Mouse (Mus musculus): ENCODE measurements at regions not wholly inside any gene's neighbourhood (a gene's known extent, or its start where the extent isn't known, plus 50 kb on each side); places are given as distances from the start of the nearest gene placed in this dataset.

DNA sequence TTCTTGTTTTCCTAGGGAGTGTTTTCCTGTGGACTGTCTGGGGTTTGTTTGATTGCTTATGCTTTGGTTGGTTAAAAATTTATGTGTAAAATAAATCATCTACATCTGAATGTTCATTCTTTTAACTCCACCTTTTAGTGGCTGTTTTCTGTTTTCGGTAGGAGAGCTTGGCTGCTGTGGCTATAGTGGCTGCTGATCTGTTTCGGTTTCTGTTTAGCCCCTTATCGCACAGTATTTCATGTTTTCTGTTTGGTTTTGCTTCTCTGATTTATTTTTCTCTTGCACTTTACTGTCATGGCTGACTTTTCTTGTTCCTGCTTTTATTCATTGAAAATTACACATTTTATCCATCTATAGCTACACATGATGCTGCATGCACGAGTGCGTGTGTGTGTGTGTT lies 206.0 kb upstream of the Hs6st1 start:
- Histone ChIP-seq H3K9ac (ENCODE audit: low read depth, low read length) (no peak overlapping the region), H3K4me2 (no peak overlapping the region), H3K27me3 (ENCODE audit: control insufficient read depth, insufficient read depth, low read length) (no peaks in the 10 kb centered on the region), H3K27ac (ENCODE audit: low read depth, low read length) (no peak overlapping the region), H3K36me3 (ENCODE audit: control insufficient read depth, insufficient read depth, low read length) (no peaks in the 10 kb centered on the region), H3K4me3 (ENCODE audit: low read depth, low read length) (no peak overlapping the region), H3K4me1 (ENCODE audit: control insufficient read depth, insufficient read depth, low read length) (no peaks in the 10 kb centered on the region), H3K9me3 (replicated peaks; ENCODE audit: control insufficient read depth, low read length) (no peaks in the 10 kb centered on the region)
- no peak for ATAC-seq (replicated peaks; ENCODE audit: insufficient number of reproducible peaks, low FRiP score, low TSS enrichment)
- WGBS (ENCODE audit: insufficient replicate concordance), result 88% methylated on average over 5 of the region's 5 CpGs

DNA sequence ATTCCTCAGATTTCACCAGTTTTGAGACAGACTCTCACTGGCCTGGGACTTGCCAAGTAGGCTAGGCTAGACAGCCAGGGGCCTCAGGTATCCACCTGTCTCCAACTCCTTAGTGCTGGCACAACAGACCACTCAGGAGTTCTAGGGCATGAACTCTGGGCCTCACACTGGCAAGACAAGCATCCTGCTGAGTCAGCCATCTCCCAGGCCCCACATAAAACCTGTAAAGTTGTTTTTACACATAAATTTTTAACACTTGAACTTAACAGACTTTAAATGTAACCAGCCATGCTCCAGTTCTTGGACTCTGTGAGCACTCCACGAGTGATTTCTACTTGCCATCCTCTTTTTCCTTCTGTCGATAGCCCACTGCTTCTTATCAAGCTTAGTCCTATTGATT lies 205.5 kb upstream of the Hs6st1 start:
- ATAC-seq (replicated peaks; ENCODE audit: insufficient number of reproducible peaks, low FRiP score, low TSS enrichment), result no peak
- Histone ChIP-seq H3K27me3 (ENCODE audit: control insufficient read depth, insufficient read depth, low read length) (no peaks in the 10 kb centered on the region), H3K9ac (ENCODE audit: low read depth, low read length) (no peak overlapping the region), H3K4me2 (no peak overlapping the region), H3K4me1 (ENCODE audit: control insufficient read depth, insufficient read depth, low read length) (no peaks in the 10 kb centered on the region), H3K36me3 (ENCODE audit: control insufficient read depth, insufficient read depth, low read length) (no peaks in the 10 kb centered on the region), H3K4me3 (ENCODE audit: low read depth, low read length) (no peak overlapping the region), H3K27ac (ENCODE audit: low read depth, low read length) (no peak overlapping the region), H3K9me3 (replicated peaks; ENCODE audit: control insufficient read depth, low read length) (no peaks in the 10 kb centered on the region)
- 56% methylated on average over 2 of the region's 2 CpGs for WGBS (ENCODE audit: insufficient replicate concordance)

DNA sequence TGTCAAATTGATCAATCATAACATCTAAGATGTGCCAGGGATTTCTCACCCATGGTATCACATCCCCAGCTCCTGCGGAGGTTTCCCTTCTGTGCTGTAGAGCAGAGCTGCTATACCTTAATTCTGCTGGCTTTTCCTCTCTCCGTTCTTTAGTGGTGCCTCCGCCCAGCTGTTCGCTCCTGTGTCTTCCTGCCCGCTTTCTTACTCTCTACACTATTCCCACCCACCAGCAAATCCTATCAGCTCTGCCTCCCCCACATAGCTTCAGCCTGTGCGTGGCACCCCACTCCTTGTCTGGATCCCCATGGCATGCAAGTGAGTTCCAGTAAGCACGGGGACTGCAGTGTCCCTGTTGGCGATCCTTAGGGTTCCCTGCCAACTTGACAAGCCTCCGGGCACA lies 204.0 kb upstream of the Hs6st1 start:
- Histone ChIP-seq H3K36me3 (ENCODE audit: control insufficient read depth, insufficient read depth, low read length) (no peaks in the 10 kb centered on the region), H3K4me1 (ENCODE audit: control insufficient read depth, insufficient read depth, low read length) (no peaks in the 10 kb centered on the region), H3K9me3 (replicated peaks; ENCODE audit: control insufficient read depth, low read length) (no peaks in the 10 kb centered on the region), H3K4me3 (ENCODE audit: low read depth, low read length) (no peak overlapping the region), H3K4me2 (no peak overlapping the region), H3K27ac (ENCODE audit: low read depth, low read length) (no peak overlapping the region), H3K27me3 (ENCODE audit: control insufficient read depth, insufficient read depth, low read length) (no peaks in the 10 kb centered on the region), H3K9ac (ENCODE audit: low read depth, low read length) (no peak overlapping the region)
- ATAC-seq (replicated peaks; ENCODE audit: insufficient number of reproducible peaks, low FRiP score, low TSS enrichment), result no peak
- 73% methylated on average over 9 of the region's 9 CpGs for WGBS (ENCODE audit: insufficient replicate concordance)

DNA sequence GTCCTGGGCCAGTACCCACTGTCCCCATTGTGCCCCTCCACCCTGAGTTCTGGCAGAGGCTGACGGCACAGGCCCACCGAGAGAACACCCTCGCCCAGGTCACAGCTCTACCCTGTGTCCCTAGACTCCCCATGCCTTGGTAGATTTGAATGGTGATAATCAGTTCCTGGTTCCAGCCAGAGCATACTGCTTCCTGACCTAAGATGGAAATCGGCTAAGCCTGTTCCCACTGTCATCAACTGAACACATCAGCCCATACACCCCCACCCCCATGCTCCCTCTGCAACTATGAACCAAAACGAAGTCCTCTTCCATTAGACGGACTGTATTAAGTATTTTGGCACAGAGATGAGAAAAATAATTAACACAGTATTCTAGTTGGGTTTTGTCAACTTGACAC lies 202.9 kb upstream of the Hs6st1 start:
- ATAC-seq (replicated peaks; ENCODE audit: insufficient number of reproducible peaks, low FRiP score, low TSS enrichment), result no peak
- no peak overlapping the region for H3K27ac ChIP-seq (ENCODE audit: low read depth, low read length)

DNA sequence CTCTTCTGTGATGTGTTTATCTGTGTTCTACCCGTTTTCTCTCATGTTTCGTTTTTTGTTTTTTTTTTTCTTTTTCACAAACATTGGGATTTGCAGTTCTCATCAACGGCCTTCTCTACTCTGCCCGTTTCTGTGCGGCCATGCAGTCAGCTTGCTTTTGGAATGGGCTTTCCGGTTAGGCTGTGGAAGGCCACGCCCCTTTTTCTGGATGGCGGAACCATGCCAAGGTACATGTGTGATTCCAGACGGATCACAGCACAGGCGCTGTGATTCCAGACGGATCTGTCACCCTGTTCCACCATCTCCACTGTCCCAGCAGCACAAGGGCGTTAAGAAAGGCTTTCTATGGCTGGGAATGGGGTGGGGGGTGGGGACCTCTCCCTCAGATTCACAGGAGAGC lies 201.6 kb upstream of the Hs6st1 start:
- H3K36me3 ChIP-seq (ENCODE audit: control insufficient read depth, insufficient read depth, low read length), result no peaks in the 10 kb centered on the region
- WGBS (ENCODE audit: insufficient replicate concordance), result 78% methylated on average over 12 of the region's 12 CpGs
- H3K9me3 ChIP-seq (replicated peaks; ENCODE audit: control insufficient read depth, low read length), result no peaks in the 10 kb centered on the region
- no peak overlapping the region for H3K9ac ChIP-seq (ENCODE audit: low read depth, low read length)
- no peak overlapping the region for H3K4me2 ChIP-seq
- no peak for ATAC-seq (replicated peaks; ENCODE audit: insufficient number of reproducible peaks, low FRiP score, low TSS enrichment)
- no peak overlapping the region for H3K4me3 ChIP-seq (ENCODE audit: low read depth, low read length)
- no peaks in the 10 kb centered on the region for H3K4me1 ChIP-seq (ENCODE audit: control insufficient read depth, insufficient read depth, low read length)
- H3K27ac ChIP-seq (ENCODE audit: low read depth, low read length), result no peak overlapping the region
- no peaks in the 10 kb centered on the region for H3K27me3 ChIP-seq (ENCODE audit: control insufficient read depth, insufficient read depth, low read length)

More for the DNA sequence above, 202.9 kb upstream of the Hs6st1 start:
- 81% methylated on average over 6 of the region's 6 CpGs for WGBS (ENCODE audit: insufficient replicate concordance)
- no peaks in the 10 kb centered on the region for H3K4me1 ChIP-seq (ENCODE audit: control insufficient read depth, insufficient read depth, low read length)
- H3K4me2 ChIP-seq, result no peak overlapping the region
- no peak overlapping the region for H3K9ac ChIP-seq (ENCODE audit: low read depth, low read length)
- no peak overlapping the region for H3K4me3 ChIP-seq (ENCODE audit: low read depth, low read length)
- no peaks in the 10 kb centered on the region for H3K36me3 ChIP-seq (ENCODE audit: control insufficient read depth, insufficient read depth, low read length)
- no peaks in the 10 kb centered on the region for H3K27me3 ChIP-seq (ENCODE audit: control insufficient read depth, insufficient read depth, low read length)
- H3K9me3 ChIP-seq (replicated peaks; ENCODE audit: control insufficient read depth, low read length), result no peaks in the 10 kb centered on the region

DNA sequence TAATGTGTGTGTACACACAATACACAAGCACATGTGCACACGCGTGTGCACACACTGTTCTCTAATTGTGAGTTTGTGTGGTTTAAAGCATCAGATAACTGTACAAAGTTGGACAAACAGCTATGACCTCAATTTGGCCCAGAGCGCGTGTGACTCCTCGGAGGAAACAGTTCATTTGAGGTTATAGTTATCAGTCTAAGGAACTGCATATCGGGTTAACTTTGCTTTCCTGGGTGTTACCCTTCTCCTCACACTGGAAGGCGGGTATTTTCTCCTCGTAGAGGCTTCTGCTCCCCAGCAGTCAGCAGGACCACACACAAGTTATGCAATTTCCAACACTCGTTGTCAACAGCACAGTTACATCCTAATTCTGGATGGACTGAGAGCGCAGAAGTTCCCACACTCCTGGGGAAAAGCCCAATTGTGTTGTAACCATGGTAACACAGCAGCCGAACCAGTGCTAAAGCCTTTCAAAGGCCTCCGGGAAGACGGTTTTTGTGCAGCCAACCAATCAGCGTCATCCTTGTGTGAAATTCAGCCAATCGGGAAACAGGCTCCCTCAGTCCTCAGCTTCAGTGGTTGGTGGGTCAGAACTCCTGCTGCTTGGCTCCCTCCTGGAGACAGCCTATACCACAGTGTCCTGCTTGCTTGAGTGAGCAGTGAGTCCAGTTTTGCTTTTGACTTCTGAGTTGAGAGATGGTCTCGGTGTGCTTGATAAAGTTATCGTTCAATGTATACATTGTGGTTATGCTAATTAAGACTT lies 198.6 kb upstream of the Hs6st1 start:
- no peak overlapping the region for H3K27ac ChIP-seq (ENCODE audit: low read depth, low read length)
- H3K9ac ChIP-seq (ENCODE audit: low read depth, low read length), result no peak overlapping the region
- no peak overlapping the region for H3K4me2 ChIP-seq
- no peaks in the 10 kb centered on the region for H3K36me3 ChIP-seq (ENCODE audit: control insufficient read depth, insufficient read depth, low read length)
- no peaks in the 10 kb centered on the region for H3K27me3 ChIP-seq (ENCODE audit: control insufficient read depth, insufficient read depth, low read length)
- no peaks in the 10 kb centered on the region for H3K9me3 ChIP-seq (replicated peaks; ENCODE audit: control insufficient read depth, low read length)
- no peak for ATAC-seq (replicated peaks; ENCODE audit: insufficient number of reproducible peaks, low FRiP score, low TSS enrichment)
- WGBS (ENCODE audit: insufficient replicate concordance), result 55% methylated on average over 17 of the region's 17 CpGs
- H3K4me3 ChIP-seq (ENCODE audit: low read depth, low read length), result no peak overlapping the region
- no peaks in the 10 kb centered on the region for H3K4me1 ChIP-seq (ENCODE audit: control insufficient read depth, insufficient read depth, low read length)

DNA sequence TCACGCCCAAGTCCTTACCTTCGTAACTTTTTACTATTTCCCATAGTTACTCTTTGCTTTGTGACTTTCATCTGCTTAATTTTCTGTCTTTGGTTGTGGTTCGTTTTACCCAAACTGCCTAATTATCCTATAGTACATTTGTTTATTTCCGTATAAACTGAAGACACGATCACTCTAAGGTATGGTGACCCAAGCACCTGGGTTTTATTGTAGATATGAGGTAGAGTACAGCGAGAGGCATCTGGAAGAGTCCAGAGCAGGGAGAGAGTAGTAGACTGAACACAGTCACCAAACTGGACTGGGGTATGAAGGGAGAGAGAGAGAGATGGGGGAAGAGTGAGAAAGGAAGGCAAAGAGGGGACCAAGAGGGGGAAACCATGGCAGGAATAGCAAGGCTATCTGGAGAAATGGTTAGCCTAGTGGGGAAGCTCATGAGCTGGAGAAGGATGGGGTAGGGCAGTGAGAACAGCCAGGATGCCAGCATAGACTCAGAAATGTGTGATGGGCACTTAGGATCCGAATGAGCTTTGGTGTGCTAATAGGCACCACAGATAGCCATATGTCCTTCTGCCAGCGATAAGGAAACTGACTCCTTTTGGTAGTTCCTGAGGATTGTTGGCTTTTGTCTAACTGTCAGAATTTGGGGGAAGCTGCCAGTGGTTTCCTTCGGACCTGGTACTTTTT lies 197.9 kb upstream of the Hs6st1 start:
- Histone ChIP-seq H3K36me3 (ENCODE audit: control insufficient read depth, insufficient read depth, low read length) (no peaks in the 10 kb centered on the region), H3K27ac (ENCODE audit: low read depth, low read length) (no peak overlapping the region; the same call in 1 of the 2 replicates), H3K4me1 (ENCODE audit: control insufficient read depth, insufficient read depth, low read length) (no peaks in the 10 kb centered on the region), H3K4me3 (ENCODE audit: low read depth, low read length) (no peak overlapping the region), H3K27me3 (ENCODE audit: control insufficient read depth, insufficient read depth, low read length) (no peaks in the 10 kb centered on the region), H3K9me3 (replicated peaks; ENCODE audit: control insufficient read depth, low read length) (no peaks in the 10 kb centered on the region), H3K9ac (ENCODE audit: low read depth, low read length) (no peak overlapping the region), H3K4me2 (no peak overlapping the region)
- WGBS (ENCODE audit: insufficient replicate concordance), result 75% methylated on average over 9 of the region's 9 CpGs
- ATAC-seq (replicated peaks; ENCODE audit: insufficient number of reproducible peaks, low FRiP score, low TSS enrichment), result no peak

DNA sequence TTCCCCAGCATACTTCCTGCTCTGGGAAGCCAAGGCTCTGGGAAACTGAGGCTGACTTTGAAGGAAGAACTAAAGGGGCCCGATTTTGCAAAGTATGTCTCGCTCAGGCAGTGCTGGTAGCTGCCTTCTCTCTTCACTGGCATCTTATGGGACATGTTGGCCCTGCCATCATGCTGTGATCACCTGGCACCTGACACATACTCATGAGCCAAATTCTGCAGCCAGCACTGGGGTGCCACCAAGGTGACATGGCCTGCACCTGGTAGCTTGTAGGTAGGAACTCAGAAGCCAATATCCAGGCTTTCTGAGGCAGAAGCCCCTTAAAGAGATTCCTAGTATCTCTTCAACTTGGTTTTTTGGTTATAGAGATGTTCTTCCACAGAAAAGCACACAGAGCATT lies 195.2 kb upstream of the Hs6st1 start:
- Histone ChIP-seq H3K9me3 (replicated peaks; ENCODE audit: control insufficient read depth, low read length) (no peaks in the 10 kb centered on the region), H3K4me1 (ENCODE audit: control insufficient read depth, insufficient read depth, low read length) (no peaks in the 10 kb centered on the region), H3K4me2 (no peak overlapping the region), H3K27ac (ENCODE audit: low read depth, low read length) (no peak overlapping the region), H3K9ac (ENCODE audit: low read depth, low read length) (no peak overlapping the region), H3K36me3 (ENCODE audit: control insufficient read depth, insufficient read depth, low read length) (no peaks in the 10 kb centered on the region), H3K27me3 (ENCODE audit: control insufficient read depth, insufficient read depth, low read length) (no peaks in the 10 kb centered on the region), H3K4me3 (ENCODE audit: low read depth, low read length) (no peak overlapping the region)
- 74% methylated on average over 2 of the region's 2 CpGs for WGBS (ENCODE audit: insufficient replicate concordance)
- ATAC-seq (replicated peaks; ENCODE audit: insufficient number of reproducible peaks, low FRiP score, low TSS enrichment), result no peak

Measured in heart, embryonic 11.5 days (tissue).